Mouse (Mus musculus): Measurements from ENCODE around the gene Rdh16.

DNA sequence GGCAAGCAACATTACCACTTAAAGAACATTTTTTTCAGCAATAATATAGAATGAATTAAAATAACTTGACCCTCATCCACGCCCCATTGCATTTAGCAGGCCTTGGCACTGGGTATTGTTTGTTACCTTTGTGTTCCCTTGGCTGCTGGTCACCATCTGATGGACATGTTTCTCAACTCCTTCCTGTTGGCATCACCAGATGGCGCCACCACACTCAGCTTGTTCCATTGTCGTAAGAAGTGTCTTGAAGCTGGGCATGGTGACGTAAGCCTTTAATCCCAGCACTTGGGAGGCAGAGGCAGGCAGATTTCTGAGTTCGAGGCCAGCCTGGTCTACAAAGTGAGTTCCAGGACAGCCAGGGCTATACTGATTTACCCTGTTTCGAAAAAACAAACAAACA, 24.4 kb downstream of the Rdh16 start:
- peak; percentile 58 for TF ChIP-seq CTCF (IDR thresholded peaks at IDR 0.05; ENCODE audit: low read depth)
- TF ChIP-seq EP300 (IDR thresholded peaks at IDR 0.05; ENCODE audit: low read depth): no peak

Data from liver, embryonic 14.5 days (tissue).